Mouse (Mus musculus) stomach, embryonic 15.5 days (tissue): ENCODE data around the gene Nfic. TPM values are rescaled to one million over a fixed set of nuclear protein-coding genes. Genes with fewer than 3 reads are reported as not detected.

Source experiments
- microRNA-seq: library from miRNA; unstranded; fragments of <30 nt; microRNA quantifications from one replicate; pipeline ENCODE4, GENCODE M21; 2016
- polyA plus RNA-seq: library from polyadenylated mRNA; unstranded; fragments of >200 nt; fragmentation: Nextera tagmentation; extraction: Ambion mirVana; gene quantifications from 2 replicates; pipeline ENCODE4 v1.2.1, GENCODE M21; 2015

The Nfic gene
- polyA plus RNA-seq, 1 experiment from 2014 or later: 78.2 TPM

Small RNA genes lying within 50 kb of the gene (microRNA-seq; reads per million reads assigned to microRNA genes)
- not detected for gene Gm25595
- 0.58 reads per million for gene Mir1191b
- gene Mir6913: not detected

Other genes starting within 250 kb of the Nfic start
- gene Atcay, start 224.8 kb downstream of the Nfic start, polyA plus RNA-seq: 1.6 and 1.9 TPM in 2 replicates
- 8.8 and 10.4 TPM in 2 replicates for gene Zfr2, start 222.5 kb downstream of the Nfic start, polyA plus RNA-seq
- gene Matk, start 202.7 kb downstream of the Nfic start, polyA plus RNA-seq: 3.4 and 3.8 TPM in 2 replicates
- 217 and 233 TPM in 2 replicates for gene Mrpl54, start 188.7 kb downstream of the Nfic start, polyA plus RNA-seq
- 54.4 and 58.1 TPM in 2 replicates for gene Apba3, start 188.7 kb downstream of the Nfic start, polyA plus RNA-seq
- gene Tjp3, start 164.1 kb downstream of the Nfic start, polyA plus RNA-seq: 32.6 and 38.7 TPM in 2 replicates
- gene Pip5k1c, start 162.7 kb downstream of the Nfic start, polyA plus RNA-seq: 43.1 and 47.6 TPM in 2 replicates
- gene Cactin, start 134.5 kb downstream of the Nfic start, polyA plus RNA-seq: 40.5 and 40.9 TPM in 2 replicates
- 23.5 and 25.3 TPM in 2 replicates for gene Tbxa2r, start 126.9 kb downstream of the Nfic start, polyA plus RNA-seq
- gene Gipc3, start 112.4 kb downstream of the Nfic start, polyA plus RNA-seq: 0.04 and 0.12 TPM in 2 replicates
- gene Hmg20b, start 105.2 kb downstream of the Nfic start, polyA plus RNA-seq: 78.8 and 79.1 TPM in 2 replicates
- 12.8 and 13.6 TPM in 2 replicates for gene Mfsd12, start 98.1 kb downstream of the Nfic start, polyA plus RNA-seq
- 1.2 and 1.5 TPM in 2 replicates for gene 4930404N11Rik, start 89.8 kb downstream of the Nfic start, polyA plus RNA-seq
- gene Fzr1, start 77.1 kb downstream of the Nfic start, polyA plus RNA-seq: 88.5 and 90.5 TPM in 2 replicates
- 78.9 and 80.4 TPM in 2 replicates for gene Dohh, start 71.2 kb downstream of the Nfic start, polyA plus RNA-seq
- gene Gm48551, start 71.2 kb downstream of the Nfic start, polyA plus RNA-seq: 2.9 and 3.3 TPM in 2 replicates
- 0.41 and 1.4 TPM in 2 replicates for gene Gm48552, start 66.6 kb downstream of the Nfic start, polyA plus RNA-seq
- gene Smim24, start 62.6 kb downstream of the Nfic start, polyA plus RNA-seq: 59.5 and 77.5 TPM in 2 replicates
- 1.7 and 1.8 TPM in 2 replicates for gene Celf5, start 27.1 kb upstream of the Nfic start, polyA plus RNA-seq
- gene Ncln, start 40.8 kb upstream of the Nfic start, polyA plus RNA-seq: 83.9 and 93.7 TPM in 2 replicates
- gene S1pr4, start 44.5 kb upstream of the Nfic start, polyA plus RNA-seq: 1.4 and 1.6 TPM in 2 replicates
- 4.4 and 5.8 TPM in 2 replicates for gene Gna15, start 68.6 kb upstream of the Nfic start, polyA plus RNA-seq
- gene Gna11, start 89.6 kb upstream of the Nfic start, polyA plus RNA-seq: 113 and 134 TPM in 2 replicates
- 692 and 697 TPM in 2 replicates for gene Aes, start 103.9 kb upstream of the Nfic start, polyA plus RNA-seq
- 28.8 and 35.6 TPM in 2 replicates for gene Tle2, start 118.9 kb upstream of the Nfic start, polyA plus RNA-seq
- 31.2 and 42.1 TPM in 2 replicates for gene Tle6, start 145.4 kb upstream of the Nfic start, polyA plus RNA-seq
- 0.55 and 0.71 TPM in 2 replicates for gene BC025920, start 150.6 kb upstream of the Nfic start, polyA plus RNA-seq
- gene Sirt6, start 172.2 kb upstream of the Nfic start, polyA plus RNA-seq: 32.9 and 33.3 TPM in 2 replicates
- 10.9 and 12.6 TPM in 2 replicates for gene Ankrd24, start 172.9 kb upstream of the Nfic start, polyA plus RNA-seq
- gene Gm10778, start 193.4 kb upstream of the Nfic start, polyA plus RNA-seq: 4.3 and 5.2 TPM in 2 replicates
- 11.8 and 13.6 TPM in 2 replicates for gene Zfp433, start 249.2 kb upstream of the Nfic start, polyA plus RNA-seq